Mouse (Mus musculus) intestine, embryonic 14.5 days (tissue): ENCODE measurements at regions not wholly inside any gene's neighbourhood (a gene's known extent, or its start where the extent isn't known, plus 50 kb on each side); places are given as distances from the start of the nearest gene placed in this dataset.

Source experiments
- ATAC-seq: fragments of 200-750 bp; cut with Nextera tagmentation; replicated peaks from 2 replicates; pipeline ENCODE4 v1.8.0; 2017; ENCODE audit warnings: low read depth, moderate number of reproducible peaks, moderate TSS enrichment, moderate library complexity; ENCODE audit not compliant: low FRiP score, low TSS enrichment
- DNase-seq: peaks from one replicate; pipeline ENCODE4 v3.0.0-alpha.2; 2018; ENCODE audit warnings: low spot score
- H3K27ac ChIP-seq: fragments of 300-500 bp; sonication (generic); 2 replicates; pipeline ENCODE4 v1.5.1; 2014; ENCODE audit warnings: low read depth, mild to moderate bottlenecking, control low read depth
- H3K27me3 ChIP-seq: fragments of 300-500 bp; sonication (generic); replicated peaks from 2 replicates; pipeline ENCODE4 v1.6.1; 2014; ENCODE audit warnings: low read length, control low read depth; ENCODE audit not compliant: control insufficient read depth, insufficient read depth
- H3K36me3 ChIP-seq: fragments of 300-500 bp; sonication (generic); 2 replicates; pipeline ENCODE4 v1.6.1; 2014; ENCODE audit warnings: low read length, control low read depth; ENCODE audit not compliant: control insufficient read depth, insufficient read depth
- H3K4me1 ChIP-seq: fragments of 300-500 bp; sonication (generic); replicated peaks from 2 replicates; pipeline ENCODE4 v1.6.1; 2014; ENCODE audit warnings: low read length, control low read depth, mixed read lengths; ENCODE audit not compliant: control insufficient read depth, insufficient read depth
- H3K4me2 ChIP-seq: fragments of 300-500 bp; sonication (generic); 2 replicates; pipeline ENCODE4 v1.6.1; 2014; ENCODE audit warnings: low read length
- H3K4me3 ChIP-seq: fragments of 300-500 bp; sonication (generic); 2 replicates; pipeline ENCODE4 v1.5.1; 2014; ENCODE audit warnings: low read depth, low read length, control low read depth, mixed read lengths
- H3K9ac ChIP-seq: fragments of 300-500 bp; sonication (generic); 2 replicates; pipeline ENCODE4 v1.6.1; 2014; ENCODE audit warnings: mild to moderate bottlenecking, low read length
- H3K9me3 ChIP-seq: fragments of 300-500 bp; sonication (generic); 2 replicates; pipeline ENCODE4 v1.6.1; 2016; ENCODE audit warnings: low read length, control low read depth; ENCODE audit not compliant: control insufficient read depth
- WGBS: fragments of 180-500 bp; shearing (Covaris S2); extraction: QIAGEN DNeasy Blood & Tissue Kit; methylation state at CpG from one replicate; pipeline ENCODE4 v1.1.7; 2014; 5-methylcytosine and 5-hydroxymethylcytosine counted together

- H3K36me3 ChIP-seq = no peaks in the 10 kb centered on the region
- DNase-seq (no peak), ATAC-seq (no peak)
- 78% methylated on average over 13 of the region's 13 CpGs for WGBS
- no peak overlapping the region for H3K4me2 ChIP-seq
- H3K27me3 ChIP-seq = no peaks in the 10 kb centered on the region
- H3K27ac ChIP-seq = no peak overlapping the region
- H3K4me3 ChIP-seq = no peak overlapping the region
- no peaks in the 10 kb centered on the region for H3K9me3 ChIP-seq
- no peak overlapping the region for H3K9ac ChIP-seq
- H3K4me1 ChIP-seq = no peaks in the 10 kb centered on the region
Measured at GRCm38 (mm10) chr7:83056101-83056935, 189.2 kb downstream of the Mex3b start.

- DNase-seq = no peak
- Histone ChIP-seq H3K4me1 (no peaks in the 10 kb centered on the region), H3K27ac (no peak overlapping the region), H3K36me3 (no peaks in the 10 kb centered on the region), H3K9ac (no peak overlapping the region), H3K4me3 (no peak overlapping the region), H3K4me2 (no peak overlapping the region), H3K9me3 (no peaks in the 10 kb centered on the region), H3K27me3 (no peaks in the 10 kb centered on the region)
- WGBS = 79% methylated on average over 3 of the region's 3 CpGs
- no peak for ATAC-seq
Measured at GRCm38 (mm10) chr7:83060318-83060717, 193.2 kb downstream of the Mex3b start.

- Histone ChIP-seq H3K4me3 (no peak overlapping the region), H3K9ac (no peak overlapping the region), H3K4me2 (no peak overlapping the region), H3K36me3 (no peaks in the 10 kb centered on the region), H3K9me3 (no peaks in the 10 kb centered on the region), H3K27me3 (no peaks in the 10 kb centered on the region), H3K27ac (no peak overlapping the region), H3K4me1 (no peaks in the 10 kb centered on the region)
- WGBS = 55% methylated on average over 5 of the region's 5 CpGs
- DNase-seq (no peak), ATAC-seq (no peak)
Measured at GRCm38 (mm10) chr7:83060733-83061132, 193.6 kb downstream of the Mex3b start.

- Histone ChIP-seq H3K27ac (no peak overlapping the region), H3K4me3 (no peak overlapping the region), H3K9me3 (no peaks in the 10 kb centered on the region), H3K27me3 (no peaks in the 10 kb centered on the region), H3K4me1 (no peaks in the 10 kb centered on the region), H3K36me3 (no peaks in the 10 kb centered on the region), H3K4me2 (no peak overlapping the region), H3K9ac (no peak overlapping the region)
- no peak for ATAC-seq
- no peak for DNase-seq
- WGBS = 72% methylated on average over 7 of the region's 7 CpGs
Measured at GRCm38 (mm10) chr7:83061197-83061893, 194.2 kb downstream of the Mex3b start.

GRCm38 (mm10) chr7:83061894-83062477, 194.9 kb downstream of the Mex3b start:
- no peak for DNase-seq
- no peaks in the 10 kb centered on the region for H3K36me3 ChIP-seq
- no peaks in the 10 kb centered on the region for H3K9me3 ChIP-seq
- no peak overlapping the region for H3K4me3 ChIP-seq
- H3K9ac ChIP-seq = no peak overlapping the region
- no peak for ATAC-seq
- no peak overlapping the region for H3K27ac ChIP-seq
- WGBS = 83% methylated on average over 6 of the region's 6 CpGs
- H3K4me2 ChIP-seq = no peak overlapping the region
- no peaks in the 10 kb centered on the region for H3K27me3 ChIP-seq
- H3K4me1 ChIP-seq = no peaks in the 10 kb centered on the region

GRCm38 (mm10) chr7:83063559-83063958, 196.4 kb downstream of the Mex3b start:
- Histone ChIP-seq H3K27me3 (no peaks in the 10 kb centered on the region), H3K9ac (no peak overlapping the region), H3K4me1 (no peaks in the 10 kb centered on the region), H3K4me2 (no peak overlapping the region), H3K4me3 (no peak overlapping the region), H3K36me3 (no peaks in the 10 kb centered on the region), H3K27ac (no peak overlapping the region), H3K9me3 (no peaks in the 10 kb centered on the region)
- no peak for ATAC-seq
- 66% methylated on average over 3 of the region's 3 CpGs for WGBS
- DNase-seq = no peak

GRCm38 (mm10) chr7:83065341-83065740, 198.2 kb downstream of the Mex3b start:
- Histone ChIP-seq H3K4me1 (no peaks in the 10 kb centered on the region), H3K4me2 (no peak overlapping the region), H3K27me3 (no peaks in the 10 kb centered on the region), H3K36me3 (no peaks in the 10 kb centered on the region), H3K9ac (no peak overlapping the region), H3K9me3 (no peaks in the 10 kb centered on the region), H3K27ac (no peak overlapping the region), H3K4me3 (no peak overlapping the region)
- DNase-seq (no peak), ATAC-seq (no peak)
- 91% methylated on average over 3 of the region's 3 CpGs for WGBS

- ATAC-seq = no peak
- Histone ChIP-seq H3K36me3 (no peaks in the 10 kb centered on the region), H3K27ac (no peak overlapping the region), H3K27me3 (no peaks in the 10 kb centered on the region), H3K4me1 (peaks cover 14% of the 10 kb centered on the region), H3K9me3 (no peaks in the 10 kb centered on the region), H3K4me2 (no peak overlapping the region), H3K9ac (no peak overlapping the region), H3K4me3 (no peak overlapping the region)
- DNase-seq = no peak
- 81% methylated on average over 15 of the region's 15 CpGs for WGBS
Measured at GRCm38 (mm10) chr7:83074399-83074970, 207.4 kb downstream of the Mex3b start.
